Mouse (Mus musculus) layer of hippocampus, postnatal 25 days (tissue): ENCODE results near the gene Itga2b. TPM values are rescaled to one million over a fixed set of nuclear protein-coding genes. Genes with fewer than 3 reads are reported as not detected.

ENCODE experiments used
- microRNA-seq, 2 experiments: library from miRNA; unstranded; fragments of <30 nt; microRNA quantifications; one replicate each; pipeline ENCODE4 v1.2.0; 2021
- total RNA-seq, 2 experiments: library from RNA; stranded (reverse); gene quantifications; 2 replicates each; pipeline ENCODE4 v1.2.3; 2021

Itga2b gene
- total RNA-seq, 2 experiments from 2014 or later: 0.68 to 2.1 TPM

Small RNA genes within 50 kb of the gene (microRNA-seq; reads per million reads assigned to microRNA genes)
- 0.18 to 0.40 reads per million in 2 experiments for gene Mir6930

Other genes starting within 250 kb of the Itga2b start
- gene Hdac5, start 240.0 kb downstream of the Itga2b start, total RNA-seq: 100 to 1,000 TPM; 218 to 242 TPM
- 1 to 10 TPM; 1.3 to 1.5 TPM for gene BC030867, start 221.2 kb downstream of the Itga2b start, total RNA-seq
- gene Asb16, start 201.4 kb downstream of the Itga2b start, total RNA-seq: 1 to 10 TPM in 1 of 2 experiments, under 1 TPM in 1; 0.70 to 1.1 TPM
- gene Tmub2, start 185.2 kb downstream of the Itga2b start, total RNA-seq: 10 to 100 TPM; 64.7 to 71.7 TPM
- gene Atxn7l3, start 173.5 kb downstream of the Itga2b start, total RNA-seq: 100 to 1,000 TPM; 166 to 174 TPM
- gene Ubtf, start 150.4 kb downstream of the Itga2b start, total RNA-seq: 100 to 1,000 TPM; 123 to 134 TPM
- under 1 TPM; 0.31 to 0.81 TPM for gene Slc4a1, start 103.9 kb downstream of the Itga2b start, total RNA-seq
- 100 to 1,000 TPM; 442 to 490 TPM for gene Rundc3a, start 76.7 kb downstream of the Itga2b start, total RNA-seq
- gene Slc25a39, start 62.2 kb downstream of the Itga2b start, total RNA-seq: 10 to 100 TPM; 63.7 to 65.3 TPM
- 10 to 100 TPM; 69.9 to 74.0 TPM for gene Grn, start 39.8 kb downstream of the Itga2b start, total RNA-seq
- gene Fam171a2, start 22.4 kb downstream of the Itga2b start, total RNA-seq: 100 to 1,000 TPM in 1 of 2 experiments, 10 to 100 TPM in 1; 85.4 to 109 TPM
- 10 to 100 TPM; 38.3 to 49.4 TPM for gene Gpatch8, start 86.3 kb upstream of the Itga2b start, total RNA-seq
- gene Gm11627, start 109.3 kb upstream of the Itga2b start, total RNA-seq: 1 to 10 TPM; 3.1 to 3.7 TPM
- 1 to 10 TPM; 6.6 to 9.9 TPM for gene Fzd2, start 134.3 kb upstream of the Itga2b start, total RNA-seq
- gene Meioc, start 193.6 kb upstream of the Itga2b start, total RNA-seq: not detected
- 10 to 100 TPM; 35.5 to 38.1 TPM for gene Ccdc43, start 227.7 kb upstream of the Itga2b start, total RNA-seq